Mouse (Mus musculus): ENCODE measurements around the gene Rab24. TPM values are rescaled to one million over a fixed set of nuclear protein-coding genes. Genes with fewer than 3 reads are reported as not detected.

Rab24 gene
- 13.8 TPM for polyA plus RNA-seq (2014; fragmentation: Illumina TruSeq; extraction: RNeasy Lipid Tissue Mini Kit (QIAGEN cat#74804); ENCODE audit: low replicate concordance)

GRCm38 (mm10) chr13:55321434-55322129 lies at the start of gene Rab24:
Gene Rab24 (minus strand): TSS chr13:55321946.

GRCm38 (mm10) chr13:55369531-55370114 lies 47.9 kb upstream of the Rab24 start, which contains the start of gene Rgs14:
Gene Rgs14 (plus strand): TSS chr13:55369732.

GRCm38 (mm10) chr13:55362453-55363060 lies 40.8 kb upstream of the Rab24 start, which contains the start of gene Lman2:
Gene Lman2 (minus strand): TSS chr13:55362783.

GRCm38 (mm10) chr13:55329683-55330566 lies 8.2 kb upstream of the Rab24 start, which contains the start of gene Mxd3:
Gene Mxd3 (minus strand): TSS chr13:55329823.

GRCm38 (mm10) chr13:55319931-55320533 lies 1.7 kb downstream of the Rab24 start, which contains the start of gene Prelid1:
Gene Prelid1 (plus strand): TSS chr13:55320500.

Other genes with a start within 250 kb of the Rab24 start
- 41.0 TPM for gene Uimc1, start 221.6 kb downstream of the Rab24 start, polyA plus RNA-seq (2014; fragmentation: Illumina TruSeq; extraction: RNeasy Lipid Tissue Mini Kit (QIAGEN cat#74804); ENCODE audit: low replicate concordance)
- gene Zfp346, start 216.6 kb downstream of the Rab24 start, polyA plus RNA-seq (2014; fragmentation: Illumina TruSeq; extraction: RNeasy Lipid Tissue Mini Kit (QIAGEN cat#74804); ENCODE audit: low replicate concordance): 4.2 TPM
- gene Gm17617, start 188.4 kb downstream of the Rab24 start, polyA plus RNA-seq (2014; fragmentation: Illumina TruSeq; extraction: RNeasy Lipid Tissue Mini Kit (QIAGEN cat#74804); ENCODE audit: low replicate concordance): not detected
- gene Fgfr4, start 169.3 kb downstream of the Rab24 start, polyA plus RNA-seq (2014; fragmentation: Illumina TruSeq; extraction: RNeasy Lipid Tissue Mini Kit (QIAGEN cat#74804); ENCODE audit: low replicate concordance): not detected
- 67.2 TPM for gene Nsd1, start 112.2 kb downstream of the Rab24 start, polyA plus RNA-seq (2014; fragmentation: Illumina TruSeq; extraction: RNeasy Lipid Tissue Mini Kit (QIAGEN cat#74804); ENCODE audit: low replicate concordance)
- 12.0 TPM for gene Prelid1, start 1.4 kb downstream of the Rab24 start, polyA plus RNA-seq (2014; fragmentation: Illumina TruSeq; extraction: RNeasy Lipid Tissue Mini Kit (QIAGEN cat#74804); ENCODE audit: low replicate concordance)
- gene Mxd3, start 7.9 kb upstream of the Rab24 start, polyA plus RNA-seq (2014; fragmentation: Illumina TruSeq; extraction: RNeasy Lipid Tissue Mini Kit (QIAGEN cat#74804); ENCODE audit: low replicate concordance): 0.30 TPM
- 30.2 TPM for gene Lman2, start 40.8 kb upstream of the Rab24 start, polyA plus RNA-seq (2014; fragmentation: Illumina TruSeq; extraction: RNeasy Lipid Tissue Mini Kit (QIAGEN cat#74804); ENCODE audit: low replicate concordance)
- not detected for gene Rgs14, start 47.8 kb upstream of the Rab24 start, polyA plus RNA-seq (2014; fragmentation: Illumina TruSeq; extraction: RNeasy Lipid Tissue Mini Kit (QIAGEN cat#74804); ENCODE audit: low replicate concordance)
- gene Slc34a1, start 76.2 kb upstream of the Rab24 start, polyA plus RNA-seq (2014; fragmentation: Illumina TruSeq; extraction: RNeasy Lipid Tissue Mini Kit (QIAGEN cat#74804); ENCODE audit: low replicate concordance): not detected
- not detected for gene Pfn3, start 93.3 kb upstream of the Rab24 start, polyA plus RNA-seq (2014; fragmentation: Illumina TruSeq; extraction: RNeasy Lipid Tissue Mini Kit (QIAGEN cat#74804); ENCODE audit: low replicate concordance)
- gene F12, start 104.8 kb upstream of the Rab24 start, polyA plus RNA-seq (2014; fragmentation: Illumina TruSeq; extraction: RNeasy Lipid Tissue Mini Kit (QIAGEN cat#74804); ENCODE audit: low replicate concordance): not detected
- 3.2 TPM for gene Grk6, start 123.1 kb upstream of the Rab24 start, polyA plus RNA-seq (2014; fragmentation: Illumina TruSeq; extraction: RNeasy Lipid Tissue Mini Kit (QIAGEN cat#74804); ENCODE audit: low replicate concordance)
- not detected for gene Prr7, start 142.3 kb upstream of the Rab24 start, polyA plus RNA-seq (2014; fragmentation: Illumina TruSeq; extraction: RNeasy Lipid Tissue Mini Kit (QIAGEN cat#74804); ENCODE audit: low replicate concordance)
- gene Dbn1, start 166.2 kb upstream of the Rab24 start, polyA plus RNA-seq (2014; fragmentation: Illumina TruSeq; extraction: RNeasy Lipid Tissue Mini Kit (QIAGEN cat#74804); ENCODE audit: low replicate concordance): 0.26 TPM
- gene Pdlim7, start 191.7 kb upstream of the Rab24 start, polyA plus RNA-seq (2014; fragmentation: Illumina TruSeq; extraction: RNeasy Lipid Tissue Mini Kit (QIAGEN cat#74804); ENCODE audit: low replicate concordance): 0.26 TPM
- 0.19 TPM for gene Dok3, start 207.3 kb upstream of the Rab24 start, polyA plus RNA-seq (2014; fragmentation: Illumina TruSeq; extraction: RNeasy Lipid Tissue Mini Kit (QIAGEN cat#74804); ENCODE audit: low replicate concordance)
- gene Ddx41, start 214.7 kb upstream of the Rab24 start, polyA plus RNA-seq (2014; fragmentation: Illumina TruSeq; extraction: RNeasy Lipid Tissue Mini Kit (QIAGEN cat#74804); ENCODE audit: low replicate concordance): 1.0 TPM
- 3.7 TPM for gene Fam193b, start 249.2 kb upstream of the Rab24 start, polyA plus RNA-seq (2014; fragmentation: Illumina TruSeq; extraction: RNeasy Lipid Tissue Mini Kit (QIAGEN cat#74804); ENCODE audit: low replicate concordance)

Data from small intestine, adult 10 weeks (tissue).